ENCODE assay signal across 9 mouse cellular contexts in genomic region chr5:117240761-117241322, GRCm38 (mm10). TPM values are rescaled to one million over a fixed set of nuclear protein-coding genes. Genes with fewer than 3 reads are reported as not detected.
DNase-seq lines count a peak whose midpoint lies in the region; ATAC-seq and TF ChIP-seq lines count a peak whose summit lies in the region.
"Had no signal": no experiment of that assay in that cellular context is flagged by ENCODE, and none has a peak within 500 bp of the region (broad histone marks: within the 10 kb centered on the region; RNA-seq: fewer than 3 reads in every experiment).

No protein-coding gene starts in this region.

- peak; percentile 57 for DNase-seq in lung, embryonic 14.5 days
- no peak for DNase-seq in lung, postnatal 36 days
- peak; percentile 53 for DNase-seq in embryo, embryonic 11 days
- DNase-seq in layer of hippocampus, postnatal 10 days (ENCODE audit: low spot score in 2 of 2), result peak; percentile 59 to 68
- peak; percentile 74 for DNase-seq in midbrain, embryonic 14.5 days
- no peak for DNase-seq in urinary bladder, postnatal 4 days (ENCODE audit: low spot score in 2 of 2)
- no peak for DNase-seq in thymus, postnatal 14 days

- H3K4me2 ChIP-seq in lung, embryonic 14.5 days, result peak overlapping the region; percentile 80
- peak overlapping the region; percentile 77 for H3K4me2 ChIP-seq in heart, embryonic 14.5 days (ENCODE audit: low read length)
- peak overlapping the region; percentile 80 for H3K4me2 ChIP-seq in midbrain, embryonic 14.5 days (ENCODE audit: low read length)

- peak overlapping the region; percentile 78 for H3K27ac ChIP-seq in lung, embryonic 14.5 days (ENCODE audit: low read depth)
- H3K27ac ChIP-seq in heart, embryonic 14.5 days (replicated peaks in 1 of 2; ENCODE audit: control insufficient read depth in 1 of 2, insufficient read depth in 1 of 2, low read depth in 2 of 2, low read length in 2 of 2), result peak overlapping the region; percentile 12 to 47; a peak in 2 of 4 replicates
- peak overlapping the region; percentile 96 for H3K27ac ChIP-seq in midbrain, embryonic 14.5 days (replicated peaks; ENCODE audit: low read depth, low read length)
- H3K27ac ChIP-seq: macrophage had no signal

- TF ChIP-seq CTCF in lung, embryonic 14.5 days (IDR thresholded peaks at IDR 0.05; ENCODE audit: low read depth), result no peak

- WGBS in lung, embryonic 14.5 days, result 4% methylated on average over 32 of the region's 32 CpGs
- 7% methylated on average over 32 of the region's 32 CpGs for WGBS in heart, embryonic 14.5 days
- under 1% methylated on average over 32 of the region's 32 CpGs for whole genome bisulfite sequencing in midbrain, embryonic 14.5 days

- peak overlapping the region; percentile 41 for H3K4me3 ChIP-seq in lung, embryonic 14.5 days (ENCODE audit: low read depth, low read length)
- H3K4me3 ChIP-seq in heart, embryonic 14.5 days (ENCODE audit: control insufficient read depth in 1 of 2, insufficient read depth in 1 of 2, low read depth in 1 of 2, low read length in 2 of 2), result peak overlapping the region; percentile 46 to 49
- peak overlapping the region; percentile 66 for H3K4me3 ChIP-seq in midbrain, embryonic 14.5 days (replicated peaks; ENCODE audit: low read depth, low read length)

- no peaks in the 10 kb centered on the region for H3K27me3 ChIP-seq in lung, embryonic 14.5 days (ENCODE audit: insufficient read depth, low read length)
- H3K27me3 ChIP-seq in heart, embryonic 14.5 days (ENCODE audit: control insufficient read depth, insufficient read depth, low read length), result no peaks in the 10 kb centered on the region
- no peaks in the 10 kb centered on the region for H3K27me3 ChIP-seq in midbrain, embryonic 14.5 days (ENCODE audit: control insufficient read depth, insufficient read depth, low read length)

- 0 out of 2 replicates have a peak, but pooled peaks have one; percentile 21 for ATAC-seq in lung, embryonic 14.5 days (ENCODE audit: insufficient read depth)
- ATAC-seq in heart, embryonic 14.5 days (ENCODE audit: insufficient number of reproducible peaks, insufficient read depth, low FRiP score, low read depth), result no peak
- ATAC-seq in midbrain, embryonic 14.5 days (ENCODE audit: low FRiP score, low TSS enrichment), result 0 out of 2 replicates have a peak, but pooled peaks have one; percentile 16

- H3K9me3 ChIP-seq in lung, embryonic 14.5 days (ENCODE audit: low read depth, low read length), result no peaks in the 10 kb centered on the region
- H3K9me3 ChIP-seq in heart, embryonic 14.5 days (ENCODE audit: control insufficient read depth, low read length), result no peaks in the 10 kb centered on the region
- H3K9me3 ChIP-seq in midbrain, embryonic 14.5 days (ENCODE audit: control insufficient read depth, low read length), result no peaks in the 10 kb centered on the region

- no peaks in the 10 kb centered on the region for H3K4me1 ChIP-seq in lung, embryonic 14.5 days (ENCODE audit: insufficient read depth)
- peaks cover 4 to 7% of the 10 kb centered on the region in 2 experiments; a peak in 3 of 4 replicates for H3K4me1 ChIP-seq in heart, embryonic 14.5 days (ENCODE audit: control insufficient read depth in 2 of 2, insufficient read depth in 2 of 2, low read length in 2 of 2)
- peaks cover 16% of the 10 kb centered on the region for H3K4me1 ChIP-seq in midbrain, embryonic 14.5 days (ENCODE audit: control insufficient read depth, insufficient read depth, low read length)

- peak overlapping the region; percentile 52 for H3K9ac ChIP-seq in lung, embryonic 14.5 days
- peak overlapping the region; percentile 63 for H3K9ac ChIP-seq in heart, embryonic 14.5 days (ENCODE audit: low read length)
- H3K9ac ChIP-seq in midbrain, embryonic 14.5 days (replicated peaks; ENCODE audit: low read length), result peak overlapping the region; percentile 83

- no peaks in the 10 kb centered on the region for H3K36me3 ChIP-seq in lung, embryonic 14.5 days (ENCODE audit: insufficient read depth)
- H3K36me3 ChIP-seq in heart, embryonic 14.5 days (ENCODE audit: control insufficient read depth, insufficient read depth, low read length), result no peaks in the 10 kb centered on the region
- H3K36me3 ChIP-seq in midbrain, embryonic 14.5 days (ENCODE audit: control insufficient read depth, insufficient read depth, low read length), result no peaks in the 10 kb centered on the region

RNA-seq across cellular contexts. Expression of gene Pebp1, which starts 46.6 kb away (rescaled TPM):
- 705 and 755 TPM in 2 replicates for polyA plus RNA-seq in lung, embryonic 14.5 days (2014; fragmentation: Nextera tagmentation; extraction: Ambion mirVana)
- polyA plus RNA-seq in heart, embryonic 14.5 days (2014; fragmentation: Nextera tagmentation; extraction: Ambion mirVana), result 634 and 638 TPM in 2 replicates
- 100 to 1,000 TPM; 699 to 737 TPM for total RNA-seq in layer of hippocampus, postnatal 10 days (2021)
- 1,041 and 1,069 TPM in 2 replicates for polyA plus RNA-seq in midbrain, embryonic 14.5 days (2014; fragmentation: Nextera tagmentation; extraction: Ambion mirVana)

Comparison
In these comparisons a context has a peak if more than half of its experiments do, and no peak if none do; other contexts are left out.
1. DNase-seq: peak in lung, embryonic 14.5 days (single experiment), embryo, embryonic 11 days (single experiment), layer of hippocampus, postnatal 10 days (2 of 2) and midbrain, embryonic 14.5 days (single experiment); none in lung, postnatal 36 days (single experiment), urinary bladder, postnatal 4 days (0 of 2) and thymus, postnatal 14 days (single experiment).
2. H3K27ac ChIP-seq: peak in every context shown above with its lines; median percentile 96 in midbrain, embryonic 14.5 days; 78 in lung, embryonic 14.5 days; 30 in heart, embryonic 14.5 days.
3. Peak in every context shown above with its lines, with median percentiles within 50 percentile points of each other: H3K4me2 ChIP-seq, H3K4me3 ChIP-seq and H3K9ac ChIP-seq.